Mouse (Mus musculus): ENCODE data around the gene Cmip. TPM values are rescaled to one million over a fixed set of nuclear protein-coding genes. Genes with fewer than 3 reads are reported as not detected.
"Not testable (repeated sequence)": the region's sequence is repeated elsewhere in the genome, so short reads cannot be mapped to it uniquely, and the experiment has no call there.

The Cmip gene
- total RNA-seq, 4 experiments from 2014 or later = 14.4 to 20.4 (median 16.3) TPM

- peak; percentile 33 for DNase-seq (ENCODE audit: low spot score)
Measured at GRCm38 (mm10) chr8:117420841-117421534, 164.1 kb downstream of the Cmip start.

GRCm38 (mm10) chr8:117421838-117422237 lies 165.0 kb downstream of the Cmip start:
- peak; percentile 31 for DNase-seq (ENCODE audit: low spot score)

- no peak for DNase-seq (ENCODE audit: low spot score)
Measured at GRCm38 (mm10) chr8:117422343-117422742, 165.5 kb downstream of the Cmip start.

GRCm38 (mm10) chr8:117423029-117423428 lies 166.2 kb downstream of the Cmip start:
- DNase-seq (ENCODE audit: low spot score) = peak; percentile 80

- DNase-seq (ENCODE audit: low spot score) = not testable (repeated sequence)
Measured at GRCm38 (mm10) chr8:117427816-117428215, 171.0 kb downstream of the Cmip start.

- DNase-seq (ENCODE audit: low spot score) = no peak
Measured at GRCm38 (mm10) chr8:117428524-117429162, 171.8 kb downstream of the Cmip start.

GRCm38 (mm10) chr8:117430624-117431023 lies 173.8 kb downstream of the Cmip start:
- no peak for DNase-seq (ENCODE audit: low spot score)

- no peak for DNase-seq (ENCODE audit: low spot score)
Measured at GRCm38 (mm10) chr8:117431554-117431953, 174.7 kb downstream of the Cmip start.

- no peak for DNase-seq (ENCODE audit: low spot score)
Measured at GRCm38 (mm10) chr8:117432111-117432510, 175.2 kb downstream of the Cmip start.

GRCm38 (mm10) chr8:117433968-117434367 lies 177.1 kb downstream of the Cmip start:
- DNase-seq (ENCODE audit: low spot score) = no peak

GRCm38 (mm10) chr8:117436786-117437185 lies 179.9 kb downstream of the Cmip start:
- no peak for DNase-seq (ENCODE audit: low spot score)

- DNase-seq (ENCODE audit: low spot score) = peak; percentile 45
Measured at GRCm38 (mm10) chr8:117437616-117438015, 180.8 kb downstream of the Cmip start.

GRCm38 (mm10) chr8:117440317-117440716 lies 183.5 kb downstream of the Cmip start:
- no peak for DNase-seq (ENCODE audit: low spot score)

GRCm38 (mm10) chr8:117440759-117441158 lies 183.9 kb downstream of the Cmip start:
- DNase-seq (ENCODE audit: low spot score) = no peak

GRCm38 (mm10) chr8:117445507-117445906 lies 188.6 kb downstream of the Cmip start:
- DNase-seq (ENCODE audit: low spot score) = no peak

GRCm38 (mm10) chr8:117446344-117446997 lies 189.6 kb downstream of the Cmip start:
- no peak for DNase-seq (ENCODE audit: low spot score)

- DNase-seq (ENCODE audit: low spot score) = no peak
Measured at GRCm38 (mm10) chr8:117451072-117451471, 194.2 kb downstream of the Cmip start.

GRCm38 (mm10) chr8:117453974-117454373 lies 197.1 kb downstream of the Cmip start:
- DNase-seq (ENCODE audit: low spot score) = no peak

GRCm38 (mm10) chr8:117454516-117455116 lies 197.8 kb downstream of the Cmip start:
- DNase-seq (ENCODE audit: low spot score) = no peak

GRCm38 (mm10) chr8:117455701-117456100 lies 198.8 kb downstream of the Cmip start:
- DNase-seq (ENCODE audit: low spot score) = no peak

GRCm38 (mm10) chr8:117458440-117458839 lies 201.6 kb downstream of the Cmip start:
- DNase-seq (ENCODE audit: low spot score) = no peak

GRCm38 (mm10) chr8:117462701-117463284 lies 205.9 kb downstream of the Cmip start:
- DNase-seq (ENCODE audit: low spot score) = no peak

Measured in heart, adult 8-10 months (tissue).